Mouse (Mus musculus) liver, adult 2 months (tissue): Measurements from ENCODE around the gene Herc4.

Experiments
- CTCF ChIP-seq: fragments of 200-500 bp; IDR thresholded peaks from 2 replicates; pipeline ENCODE4 v1.5.1; 2011; ENCODE audit warnings: low read depth, low read length, control low read depth
- POLR2A ChIP-seq: fragments of 200-500 bp; IDR thresholded peaks from 2 replicates; pipeline ENCODE4 v1.6.1; 2011; ENCODE audit warnings: low read length, control low read depth; ENCODE audit not compliant: insufficient read depth; ENCODE audit errors: extremely low read depth

DNA sequence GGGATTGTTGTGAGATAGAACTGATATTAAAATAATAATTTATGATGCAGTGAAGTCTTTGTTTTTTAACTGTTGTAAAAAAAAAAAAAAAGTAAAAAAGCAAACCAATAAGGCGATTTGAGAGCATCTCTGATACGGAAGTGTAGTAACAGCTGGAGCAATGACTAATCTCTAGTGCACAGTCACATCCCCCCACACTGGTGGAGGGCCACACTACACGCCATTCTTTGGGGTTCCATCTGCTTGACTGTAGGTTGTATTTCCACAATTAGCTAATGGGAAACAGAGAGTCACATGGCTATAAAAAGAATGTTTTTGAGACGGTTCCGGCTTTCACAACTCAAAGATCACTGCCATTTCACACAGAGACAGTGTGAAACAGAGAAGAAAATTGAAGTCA lies 9.5 kb upstream of the Herc4 start:
- no peak for TF ChIP-seq CTCF
- TF ChIP-seq POLR2A = no peak
